Comparison of ENCODE assay signal across 30 mouse cellular contexts in genomic region chr11:102355501-102355900, GRCm38 (mm10). TPM values are rescaled to one million over a fixed set of nuclear protein-coding genes. Genes with fewer than 3 reads are reported as not detected.
A peak's percentile ranks its signal among the peaks of the same experiment; 100 is the strongest.
DNase-seq lines count a peak whose midpoint lies in the region; ATAC-seq and TF ChIP-seq lines count a peak whose summit lies in the region.
"Had no signal": no experiment of that assay in that cellular context is flagged by ENCODE, and none has a peak within 500 bp of the region (broad histone marks: within the 10 kb centered on the region; RNA-seq: fewer than 3 reads in every experiment).

No protein-coding gene starts in this region.

- TF ChIP-seq EP300 in liver, postnatal 0 days (IDR thresholded peaks at IDR 0.05; ENCODE audit: low read depth), result no peak

- TF ChIP-seq CTCF in gastrocnemius, adult 2 months (IDR thresholded peaks at IDR 0.05), result no peak
- TF ChIP-seq CTCF in liver, postnatal 0 days (IDR thresholded peaks at IDR 0.05; ENCODE audit: low read depth), result no peak

- H3K27ac ChIP-seq in gastrocnemius, adult 2 months, result no peak overlapping the region
- peak overlapping the region; percentile 98 for H3K27ac ChIP-seq in liver, embryonic 12.5 days
- no peak overlapping the region for H3K27ac ChIP-seq in liver, postnatal 0 days (ENCODE audit: low read depth)
- H3K27ac ChIP-seq: embryonic facial prominence, embryonic 12.5 days; forebrain, embryonic 13.5 days; hindbrain, embryonic 12.5 days; hindbrain, postnatal 0 days; intestine, embryonic 15.5 days; midbrain, embryonic 13.5 days had no signal

- H3K36me3 ChIP-seq in liver, embryonic 12.5 days, result peaks cover 100% of the 10 kb centered on the region
- peaks cover 95% of the 10 kb centered on the region for H3K36me3 ChIP-seq in liver, postnatal 0 days (replicated peaks; ENCODE audit: insufficient read depth, low read length)
- H3K36me3 ChIP-seq: embryonic facial prominence, embryonic 12.5 days; G1E; hindbrain, embryonic 12.5 days; intestine, embryonic 15.5 days; midbrain, embryonic 13.5 days had no signal

- H3K4me3 ChIP-seq in gastrocnemius, adult 2 months, result no peak overlapping the region
- H3K4me3 ChIP-seq in liver, embryonic 12.5 days, result no peak overlapping the region
- H3K4me3 ChIP-seq in liver, postnatal 0 days (ENCODE audit: low read depth, low read length), result no peak overlapping the region
- H3K4me3 ChIP-seq: embryonic facial prominence, embryonic 12.5 days; forebrain, embryonic 13.5 days; hindbrain, embryonic 12.5 days; intestine, embryonic 15.5 days; megakaryocyte, embryonic 14.5 days; midbrain, embryonic 13.5 days had no signal

- no peaks in the 10 kb centered on the region for H3K9me3 ChIP-seq in liver, embryonic 12.5 days (replicated peaks)
- no peaks in the 10 kb centered on the region for H3K9me3 ChIP-seq in liver, postnatal 0 days (ENCODE audit: low read length)
- H3K9me3 ChIP-seq: embryonic facial prominence, embryonic 12.5 days; forebrain, embryonic 13.5 days; G1E; hindbrain, embryonic 12.5 days; intestine, embryonic 15.5 days; megakaryocyte, embryonic 14.5 days; midbrain, embryonic 13.5 days had no signal

- intact Hi-C loops in gastrocnemius, adult 2 months (cut with DNase I), result no loop called here

- peak; percentile 43 for ATAC-seq in liver, embryonic 12.5 days
- ATAC-seq in liver, postnatal 0 days, result no peak
- ATAC-seq in megakaryocyte, adult 5-6 weeks (ENCODE audit: poor library complexity, severe bottlenecking), result no peak
- ATAC-seq: forebrain, embryonic 13.5 days; hindbrain, postnatal 0 days; intestine, embryonic 15.5 days; midbrain, embryonic 13.5 days had no signal

- 65% methylated on average over 3 of the region's 3 CpGs for whole genome bisulfite sequencing in liver, embryonic 12.5 days (ENCODE audit: insufficient replicate concordance)
- WGBS in liver, postnatal 0 days (ENCODE audit: insufficient replicate concordance), result 68% methylated on average over 3 of the region's 3 CpGs

- peak; percentile 2 for DNase-seq in gastrocnemius, adult 2 months
- no peak for DNase-seq in gastrocnemius, postnatal 25 days
- peak; percentile 29 for DNase-seq in c-Kit-positive CD71-positive TER-119-positive erythroid progenitor cells, embryonic 14.5 days (ENCODE audit: low spot score)
- DNase-seq in liver, postnatal 0 days, result peak; percentile 28
- DNase-seq in right cerebral cortex, postnatal 36 days (ENCODE audit: low spot score in 2 of 2), result no peak
- DNase-seq: adrenal gland, adult 8-10 months; cerebellum, adult 11 months; cerebellum, adult 9-10 months; cerebellum, postnatal 36 days; embryo, embryonic 11 days; gastrocnemius, postnatal 36 days; heart, postnatal 36 days; kidney, adult 2 months; kidney, postnatal 4 days; left cerebral cortex, postnatal 4 days; lung, embryonic 14.5 days; lung, postnatal 14 days; thymus, adult 18-20 months; thymus, postnatal 25 days had no signal

- peak overlapping the region; percentile 75 for H3K4me2 ChIP-seq in liver, embryonic 12.5 days
- H3K4me2 ChIP-seq in liver, postnatal 0 days (ENCODE audit: low read depth, low read length), result no peak overlapping the region
- H3K4me2 ChIP-seq: embryonic facial prominence, embryonic 12.5 days; forebrain, embryonic 13.5 days; hindbrain, embryonic 12.5 days; intestine, embryonic 15.5 days; lung, embryonic 14.5 days; midbrain, embryonic 13.5 days had no signal

- 0 out of 2 replicates have a peak overlapping the region, but pooled peaks have one; percentile 24 for H3K9ac ChIP-seq in liver, embryonic 12.5 days
- no peak overlapping the region for H3K9ac ChIP-seq in liver, postnatal 0 days (replicated peaks)
- H3K9ac ChIP-seq: embryonic facial prominence, embryonic 12.5 days; forebrain, embryonic 13.5 days; hindbrain, embryonic 12.5 days; intestine, embryonic 15.5 days; lung, embryonic 14.5 days; midbrain, embryonic 13.5 days had no signal

- peaks cover 83% of the 10 kb centered on the region for H3K27me3 ChIP-seq in liver, embryonic 12.5 days (replicated peaks)
- 0 out of 2 replicates have a peak, but pooled peaks cover 12% of the 10 kb centered on the region for H3K27me3 ChIP-seq in liver, postnatal 0 days (ENCODE audit: insufficient read depth, low read length)
- H3K27me3 ChIP-seq: midbrain, embryonic 13.5 days had no signal

- peaks cover 89% of the 10 kb centered on the region for H3K4me1 ChIP-seq in liver, embryonic 12.5 days
- no peaks in the 10 kb centered on the region; the same call in 1 of the 2 replicates for H3K4me1 ChIP-seq in liver, postnatal 0 days (ENCODE audit: insufficient read depth)
- H3K4me1 ChIP-seq: embryonic facial prominence, embryonic 12.5 days; forebrain, embryonic 13.5 days; hindbrain, embryonic 12.5 days; intestine, embryonic 15.5 days; megakaryocyte, embryonic 14.5 days; midbrain, embryonic 13.5 days had no signal

RNA-seq across cellular contexts. Expression of gene Slc4a1, which starts 10.5 kb away (rescaled TPM):
- total RNA-seq in gastrocnemius, adult 2 months (2021), result under 1 TPM in 1 of 2 experiments, not detected in 1; 0.06 TPM
- total RNA-seq in gastrocnemius, postnatal 25 days (2021), result under 1 TPM; 0.08 to 0.56 TPM
- 913 and 972 TPM in 2 replicates for polyA plus RNA-seq in liver, embryonic 12.5 days (2016; fragmentation: Nextera tagmentation; extraction: Ambion mirVana)
- 311 and 329 TPM in 2 replicates for polyA plus RNA-seq in liver, postnatal 0 days (2015; fragmentation: Nextera tagmentation; extraction: Ambion mirVana)
- total RNA-seq in megakaryocyte, adult 5-6 weeks (2015), result 3.3 and 8.2 TPM in 2 replicates
- total RNA-seq in megakaryocyte, adult 5-6 weeks (2017), result 3.3 and 7.2 TPM in 2 replicates
- polyA plus RNA-seq: small intestine, adult 2 months had no signal

RNA-seq across cellular contexts. Expression of gene Ubtf, which starts 36.0 kb away (rescaled TPM):
- 10 to 100 TPM; 37.8 to 40.4 TPM for total RNA-seq in gastrocnemius, adult 2 months (2021)
- total RNA-seq in gastrocnemius, postnatal 25 days (2021), result 10 to 100 TPM; 36.6 to 37.8 TPM
- 97.2 and 98.8 TPM in 2 replicates for polyA plus RNA-seq in liver, embryonic 12.5 days (2016; fragmentation: Nextera tagmentation; extraction: Ambion mirVana)
- polyA plus RNA-seq in liver, postnatal 0 days (2015; fragmentation: Nextera tagmentation; extraction: Ambion mirVana), result 32.4 and 32.5 TPM in 2 replicates
- 19.6 and 22.4 TPM in 2 replicates for total RNA-seq in megakaryocyte, adult 5-6 weeks (2015)
- total RNA-seq in megakaryocyte, adult 5-6 weeks (2017), result 82.8 and 90.2 TPM in 2 replicates

RNA-seq across cellular contexts. Expression of gene Rundc3a, which starts 37.7 kb away (rescaled TPM):
- not detected for total RNA-seq in gastrocnemius, adult 2 months (2021)
- total RNA-seq in gastrocnemius, postnatal 25 days (2021), result under 1 TPM in 1 of 2 experiments, not detected in 1; 0.35 TPM
- 1.9 and 2.1 TPM in 2 replicates for polyA plus RNA-seq in liver, embryonic 12.5 days (2016; fragmentation: Nextera tagmentation; extraction: Ambion mirVana)
- polyA plus RNA-seq in liver, postnatal 0 days (2015; fragmentation: Nextera tagmentation; extraction: Ambion mirVana), result 1.8 and 2.4 TPM in 2 replicates
- total RNA-seq in megakaryocyte, adult 5-6 weeks (2015), result not detected in 2 replicates
- not detected in 2 replicates for total RNA-seq in megakaryocyte, adult 5-6 weeks (2017)
- total RNA-seq: gastrocnemius, postnatal 36 days had no signal
- polyA plus RNA-seq: G1E had no signal

RNA-seq across cellular contexts. Expression of gene Slc25a39, which starts 52.2 kb away (rescaled TPM):
- 10 to 100 TPM; 51.4 to 76.4 TPM for total RNA-seq in gastrocnemius, adult 2 months (2021)
- total RNA-seq in gastrocnemius, postnatal 25 days (2021), result 10 to 100 TPM; 54.4 to 76.1 TPM
- polyA plus RNA-seq in liver, embryonic 12.5 days (2016; fragmentation: Nextera tagmentation; extraction: Ambion mirVana), result 365 and 367 TPM in 2 replicates
- 510 and 522 TPM in 2 replicates for polyA plus RNA-seq in liver, postnatal 0 days (2015; fragmentation: Nextera tagmentation; extraction: Ambion mirVana)
- total RNA-seq in megakaryocyte, adult 5-6 weeks (2015), result 41.5 and 47.5 TPM in 2 replicates
- 20.5 and 22.8 TPM in 2 replicates for total RNA-seq in megakaryocyte, adult 5-6 weeks (2017)

RNA-seq across cellular contexts. Expression of gene Atxn7l3, which starts 59.1 kb away (rescaled TPM):
- total RNA-seq in gastrocnemius, adult 2 months (2021), result 10 to 100 TPM; 12.0 to 12.6 TPM
- 10 to 100 TPM; 12.4 to 13.1 TPM for total RNA-seq in gastrocnemius, postnatal 25 days (2021)
- 7.3 and 7.5 TPM in 2 replicates for polyA plus RNA-seq in liver, embryonic 12.5 days (2016; fragmentation: Nextera tagmentation; extraction: Ambion mirVana)
- 4.5 and 4.6 TPM in 2 replicates for polyA plus RNA-seq in liver, postnatal 0 days (2015; fragmentation: Nextera tagmentation; extraction: Ambion mirVana)
- total RNA-seq in megakaryocyte, adult 5-6 weeks (2015), result 24.9 and 26.9 TPM in 2 replicates
- 25.5 and 25.7 TPM in 2 replicates for total RNA-seq in megakaryocyte, adult 5-6 weeks (2017)

Comparison
In these comparisons a context has a peak if more than half of its experiments do, and no peak if none do; other contexts are left out.
1. DNase-seq: peak in gastrocnemius, adult 2 months (single experiment), c-Kit-positive CD71-positive TER-119-positive erythroid progenitor cells, embryonic 14.5 days (single experiment) and liver, postnatal 0 days (single experiment); none in gastrocnemius, postnatal 25 days (single experiment) and right cerebral cortex, postnatal 36 days (0 of 2).